Mouse (Mus musculus) spleen, postnatal 4 days (tissue): ENCODE results near the gene Rnpepl1.

Source experiments
- DNase-seq, 2 experiments: peaks; one replicate each; pipeline ENCODE4 v3.0.0; 2022; ENCODE audit warnings: low spot score in 2 of 2

Gene Rnpepl1

GRCm38 (mm10) chr1:92906779-92907631 is 3.6 kb upstream of the Rnpepl1 start, which contains the start of gene Dusp28:
Gene Dusp28, plus strand, starts transcription at chr1:92906981.
- DNase-seq = peak; percentile 84 to 91

- no peak for DNase-seq
Observed at GRCm38 (mm10) chr1:92907632-92908360, 2.8 kb upstream of the Rnpepl1 start.

GRCm38 (mm10) chr1:92908664-92909063 is 1.9 kb upstream of the Rnpepl1 start:
- DNase-seq = no peak

GRCm38 (mm10) chr1:92909068-92909467 is 1.5 kb upstream of the Rnpepl1 start:
- DNase-seq = no peak

GRCm38 (mm10) chr1:92910925-92911720 is 540 bp downstream of the Rnpepl1 start:
- DNase-seq = peak; percentile 56 to 82

- no peak for DNase-seq
Observed at GRCm38 (mm10) chr1:92911721-92912138, 1.1 kb downstream of the Rnpepl1 start.

GRCm38 (mm10) chr1:92912286-92912685 is 1.7 kb downstream of the Rnpepl1 start:
- DNase-seq = no peak

- DNase-seq = no peak
Observed at GRCm38 (mm10) chr1:92914239-92914638, 3.7 kb downstream of the Rnpepl1 start.

GRCm38 (mm10) chr1:92914993-92915392 is 4.4 kb downstream of the Rnpepl1 start:
- DNase-seq = no peak

GRCm38 (mm10) chr1:92916725-92917124 is 6.1 kb downstream of the Rnpepl1 start:
- DNase-seq = no peak

GRCm38 (mm10) chr1:92919151-92919550 is 8.6 kb downstream of the Rnpepl1 start:
- DNase-seq = no peak

GRCm38 (mm10) chr1:92919775-92920174 is 9.2 kb downstream of the Rnpepl1 start:
- DNase-seq = no peak

GRCm38 (mm10) chr1:92920474-92921200 is 10.1 kb downstream of the Rnpepl1 start:
- no peak for DNase-seq

- no peak for DNase-seq
Observed at GRCm38 (mm10) chr1:92921496-92921895, 10.9 kb downstream of the Rnpepl1 start.

GRCm38 (mm10) chr1:92930171-92930706 is 19.7 kb downstream of the Rnpepl1 start:
- DNase-seq = no peak

- DNase-seq = no peak
Observed at GRCm38 (mm10) chr1:92933611-92934010, 23.0 kb downstream of the Rnpepl1 start.

GRCm38 (mm10) chr1:92934182-92934827 is 23.7 kb downstream of the Rnpepl1 start, which contains the start of gene Capn10:
Gene Capn10, plus strand, starts transcription at chr1:92934376.
- peak; percentile 86 to 91 for DNase-seq

GRCm38 (mm10) chr1:92935054-92935962 is 24.7 kb downstream of the Rnpepl1 start:
- peak; percentile 78 to 86 for DNase-seq

- no peak for DNase-seq
Observed at GRCm38 (mm10) chr1:92935977-92936376, 25.4 kb downstream of the Rnpepl1 start.
